Mouse (Mus musculus) liver, embryonic 14.5 days (tissue): ENCODE data around the gene Itgad. TPM values are rescaled to one million over a fixed set of nuclear protein-coding genes. Genes with fewer than 3 reads are reported as not detected.

Source experiments
- ATAC-seq: fragments of 200-750 bp; cut with Nextera tagmentation; 2 replicates; pipeline ENCODE4 v1.8.0; 2017; ENCODE audit warnings: moderate number of reproducible peaks, mild to moderate bottlenecking, moderate library complexity; ENCODE audit not compliant: insufficient read depth
- DNase-seq, 3 experiments: peaks; one replicate each; pipeline ENCODE4 v3.0.0-alpha.2; 2012 to 2013; ENCODE audit warnings: low read depth in 3 of 3, low spot score in 3 of 3
- H3K27ac ChIP-seq: fragments of 300-500 bp; sonication (generic); 2 replicates; pipeline ENCODE4 v1.5.1; 2014; ENCODE audit warnings: moderate library complexity, mild to moderate bottlenecking, control low read depth, inconsistent platforms
- H3K27me3 ChIP-seq: fragments of 300-500 bp; sonication (generic); 2 replicates; pipeline ENCODE4 v1.6.1; 2014; ENCODE audit warnings: mild to moderate bottlenecking, low read length, moderate library complexity; ENCODE audit not compliant: control insufficient read depth, insufficient read depth
- H3K36me3 ChIP-seq: fragments of 300-500 bp; sonication (generic); replicated peaks from 2 replicates; pipeline ENCODE4 v1.6.1; 2014; ENCODE audit warnings: low read depth; ENCODE audit not compliant: control insufficient read depth, insufficient read depth
- H3K4me1 ChIP-seq, 2 experiments: fragments of 200-500 bp in 1 of 2; fragments of 300-500 bp in 1 of 2; sonication (generic) in 1 of 2; replicated peaks; 2 replicates each; pipeline ENCODE4 v1.6.1; 2012 to 2014; ENCODE audit warnings: antibody characterized with exemption in 1 of 2, inconsistent platforms in 1 of 2, low read length in 1 of 2; ENCODE audit not compliant: control insufficient read depth in 2 of 2, insufficient read depth in 2 of 2
- H3K4me2 ChIP-seq: fragments of 300-500 bp; sonication (generic); 2 replicates; pipeline ENCODE4 v1.6.1; 2014; ENCODE audit warnings: low read depth, mild to moderate bottlenecking, control low read depth, moderate library complexity
- H3K4me3 ChIP-seq, 2 experiments: fragments of 200-500 bp in 1 of 2; fragments of 300-500 bp in 1 of 2; sonication (generic) in 1 of 2; 2 replicates each; pipeline ENCODE4 v1.5.1; 2012 to 2014; ENCODE audit warnings: low read depth in 2 of 2, low read length in 2 of 2, mild to moderate bottlenecking in 2 of 2, control low read depth in 1 of 2, inconsistent platforms in 1 of 2, moderate library complexity in 1 of 2; ENCODE audit not compliant: insufficient read depth in 1 of 2
- H3K9ac ChIP-seq: fragments of 300-500 bp; sonication (generic); replicated peaks from 2 replicates; pipeline ENCODE4 v1.6.1; 2014; ENCODE audit warnings: mild to moderate bottlenecking, control low read depth, moderate library complexity
- H3K9me3 ChIP-seq: fragments of 300-500 bp; sonication (generic); 2 replicates; pipeline ENCODE4 v1.6.1; 2016; ENCODE audit warnings: low read length, mixed read lengths; ENCODE audit not compliant: control insufficient read depth
- CTCF ChIP-seq: IDR thresholded peaks from 2 replicates; pipeline ENCODE4 v1.5.1; 2016; ENCODE audit warnings: antibody characterized with exemption, low read depth, control low read depth
- EP300 ChIP-seq: IDR thresholded peaks from 2 replicates; pipeline ENCODE4 v1.6.1; 2016; ENCODE audit warnings: antibody characterized with exemption, low read depth
- WGBS: fragments of 180-500 bp; shearing (Covaris S2); extraction: QIAGEN DNeasy Blood & Tissue Kit; methylation state at CpG from one replicate; pipeline ENCODE4 v1.1.7; 2014; ENCODE audit not compliant: insufficient replicate concordance; 5-methylcytosine and 5-hydroxymethylcytosine counted together
- polyA plus RNA-seq, 2 experiments: library from polyadenylated mRNA; depleted of rRNA in 1 of 2; stranded (reverse) in 1 of 2; unstranded in 1 of 2; fragments of >200 nt; fragmentation: Nextera tagmentation in 1 of 2; extraction: Ambion mirVana in 1 of 2; gene quantifications; 2 replicates each; pipeline versions ENCODE4 v1.2.1 to v1.2.3; 2012 to 2014

Itgad gene
- polyA plus RNA-seq (2012; rRNA removed) = 0.01 and 0.08 TPM in 2 replicates
- not detected in 2 replicates for polyA plus RNA-seq (2014; fragmentation: Nextera tagmentation; extraction: Ambion mirVana)

DNA sequence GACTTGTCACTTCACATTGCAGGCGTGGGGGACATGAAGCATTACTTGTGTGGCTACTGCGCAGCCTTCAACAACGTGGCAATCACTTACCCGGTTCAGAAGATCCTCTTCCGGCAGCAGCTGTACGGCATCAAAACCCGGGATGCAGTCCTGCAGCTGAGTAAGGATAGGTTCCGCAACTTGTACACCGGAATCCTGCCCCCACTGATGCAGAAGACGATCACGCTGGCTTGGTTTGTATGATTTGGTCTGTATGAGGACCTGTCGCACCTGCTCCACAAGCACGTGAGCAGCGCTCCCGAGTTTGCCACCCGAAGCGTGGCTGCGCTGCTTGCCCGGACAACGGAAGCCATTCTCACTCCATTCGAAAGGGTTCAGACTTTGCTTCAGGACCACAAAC is at the start of gene Itgad:
TSS of gene Itgad (plus strand) at position 301 of the 400 bp plus-strand sequence.
- no peak for TF ChIP-seq EP300
- no peak for TF ChIP-seq CTCF
- ATAC-seq = no peak
- no peak within 1 kb of the TSS for H3K27ac ChIP-seq
- 82% methylated on average over 21 of the region's 21 CpGs for WGBS
- DNase-seq = no peak
- no peaks in the 10 kb centered on the region for H3K36me3 ChIP-seq
- no peaks in the 10 kb centered on the region for H3K27me3 ChIP-seq
- no peaks in the 10 kb centered on the region for H3K4me1 ChIP-seq
- no peak within 1 kb of the TSS for H3K9ac ChIP-seq
- no peak within 1 kb of the TSS for H3K4me2 ChIP-seq
- H3K9me3 ChIP-seq = no peaks in the 10 kb centered on the region
- no peak within 1 kb of the TSS for H3K4me3 ChIP-seq

GRCm38 (mm10) chr7:128105246-128105645 is 48.9 kb upstream of the Itgad start:
- Histone ChIP-seq H3K27ac (no peak overlapping the region), H3K4me2 (no peak overlapping the region), H3K4me3 (no peak overlapping the region), H3K9ac (no peak overlapping the region), H3K9me3 (no peaks in the 10 kb centered on the region), H3K4me1 (no peaks in the 10 kb centered on the region), H3K27me3 (no peaks in the 10 kb centered on the region), H3K36me3 (no peaks in the 10 kb centered on the region)
- TF ChIP-seq EP300 (no peak), CTCF (no peak)
- no peak for DNase-seq
- no peak for ATAC-seq
- WGBS = 53% methylated on average over 4 of the region's 4 CpGs

GRCm38 (mm10) chr7:128107462-128107861 is 46.7 kb upstream of the Itgad start:
- DNase-seq = no peak
- Histone ChIP-seq H3K9ac (no peak overlapping the region), H3K4me2 (no peak overlapping the region), H3K9me3 (no peaks in the 10 kb centered on the region), H3K4me3 (no peak overlapping the region), H3K27me3 (no peaks in the 10 kb centered on the region), H3K27ac (no peak overlapping the region), H3K4me1 (no peaks in the 10 kb centered on the region), H3K36me3 (no peaks in the 10 kb centered on the region)
- TF ChIP-seq CTCF (no peak), EP300 (no peak)
- WGBS = 66% methylated on average over 7 of the region's 7 CpGs
- no peak for ATAC-seq

DNA sequence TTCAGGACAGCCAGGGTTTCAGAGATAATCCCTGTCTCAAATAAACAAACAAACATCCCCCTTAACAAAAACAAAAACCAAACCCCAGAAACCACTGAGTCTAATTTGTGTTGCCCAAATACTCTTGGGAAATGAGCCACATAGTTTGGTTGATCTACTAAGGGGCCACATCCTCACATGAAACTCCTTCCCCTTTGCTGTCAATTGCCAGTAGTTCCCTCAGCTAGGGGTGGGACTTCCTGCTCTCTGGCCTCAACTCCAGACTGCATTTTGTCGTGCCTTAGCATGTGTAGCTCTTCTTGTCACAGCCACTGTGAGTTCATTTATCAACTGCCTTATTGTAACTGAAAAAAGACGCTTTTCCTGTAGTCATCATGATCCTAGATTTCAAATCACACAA is 43.9 kb upstream of the Itgad start:
- ATAC-seq (no peak), DNase-seq (no peak)
- TF ChIP-seq CTCF (no peak), EP300 (no peak)
- Histone ChIP-seq H3K9me3 (no peaks in the 10 kb centered on the region), H3K27me3 (no peaks in the 10 kb centered on the region), H3K4me2 (no peak overlapping the region), H3K27ac (no peak overlapping the region), H3K4me1 (no peaks in the 10 kb centered on the region), H3K9ac (no peak overlapping the region), H3K36me3 (no peaks in the 10 kb centered on the region), H3K4me3 (no peak overlapping the region)
- WGBS = 30% methylated on average over 2 of the region's 2 CpGs

DNA sequence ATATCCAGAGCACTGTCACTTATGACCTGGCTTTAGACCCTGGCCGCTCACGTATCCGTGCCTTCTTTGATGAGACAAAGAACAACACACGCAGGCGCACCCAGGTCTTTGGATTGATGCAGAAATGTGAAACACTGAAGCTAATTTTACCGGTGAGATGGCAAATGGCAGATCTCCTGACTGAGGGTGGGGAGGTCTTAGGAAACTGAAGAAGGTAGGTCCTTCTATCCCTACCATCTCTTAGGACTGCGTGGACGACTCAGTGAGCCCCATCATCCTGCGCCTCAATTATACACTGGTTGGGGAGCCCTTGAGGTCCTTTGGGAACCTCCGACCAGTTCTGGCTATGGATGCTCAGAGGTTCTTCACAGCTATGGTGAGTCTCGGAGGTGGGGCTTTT is 42.0 kb upstream of the Itgad start:
- Histone ChIP-seq H3K9ac (no peak overlapping the region), H3K4me3 (no peak overlapping the region), H3K4me1 (no peaks in the 10 kb centered on the region), H3K27me3 (no peaks in the 10 kb centered on the region), H3K27ac (no peak overlapping the region), H3K36me3 (no peaks in the 10 kb centered on the region), H3K4me2 (no peak overlapping the region), H3K9me3 (no peaks in the 10 kb centered on the region)
- WGBS = 76% methylated on average over 11 of the region's 11 CpGs
- no peak for DNase-seq
- ATAC-seq = no peak
- no peak for TF ChIP-seq EP300
- no peak for TF ChIP-seq CTCF
